Mouse (Mus musculus) splenic B cell, adult 2 months (primary cell): ENCODE measurements around the gene Miga1.

Experiments used
- DNase-seq: peaks from one replicate; pipeline ENCODE4 v3.0.0-alpha.2; 2011; ENCODE audit warnings: low read depth, low spot score
- H3K27me3 ChIP-seq: 2 replicates; pipeline ENCODE4 v1.6.1; 2012; ENCODE audit warnings: mild to moderate bottlenecking, low read length, moderate library complexity, mixed read lengths; ENCODE audit not compliant: control insufficient read depth, poor library complexity, insufficient read depth, severe bottlenecking
- H3K36me3 ChIP-seq: 2 replicates; pipeline ENCODE4 v1.6.1; 2012; ENCODE audit warnings: mild to moderate bottlenecking, low read length, moderate library complexity, mixed read lengths; ENCODE audit not compliant: control insufficient read depth, poor library complexity, insufficient read depth, severe bottlenecking

Gene Miga1

GRCm38 (mm10) chr3:152284306-152284705, 55.9 kb downstream of the Miga1 start:
- H3K36me3 ChIP-seq = peaks cover 10% of the 10 kb centered on the region; the same call in 1 of the 2 replicates
- no peak for DNase-seq
- H3K27me3 ChIP-seq = no peaks in the 10 kb centered on the region

DNA sequence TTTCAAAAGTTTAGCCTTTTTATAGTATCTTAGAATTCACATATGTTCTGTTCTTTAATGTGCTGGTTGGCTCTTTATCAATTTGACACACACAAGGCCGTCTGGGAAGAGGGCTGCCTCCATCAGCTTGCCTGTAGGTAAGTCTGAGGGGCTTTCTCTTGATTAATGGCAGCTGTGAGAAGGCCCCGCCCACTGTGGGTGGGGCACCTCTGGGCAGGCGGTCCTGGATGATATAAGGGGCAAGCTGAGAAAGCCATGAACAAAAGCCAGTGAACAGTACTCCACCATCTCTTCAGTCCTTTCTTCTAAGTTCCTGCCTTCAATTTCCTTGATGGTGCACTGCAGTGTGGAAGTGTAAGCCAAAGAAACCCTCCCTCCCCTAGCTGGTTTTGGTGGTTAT, 58.1 kb downstream of the Miga1 start:
- no peak for DNase-seq
- peaks cover 7% of the 10 kb centered on the region; the same call in 1 of the 2 replicates for H3K36me3 ChIP-seq
- no peaks in the 10 kb centered on the region for H3K27me3 ChIP-seq

DNA sequence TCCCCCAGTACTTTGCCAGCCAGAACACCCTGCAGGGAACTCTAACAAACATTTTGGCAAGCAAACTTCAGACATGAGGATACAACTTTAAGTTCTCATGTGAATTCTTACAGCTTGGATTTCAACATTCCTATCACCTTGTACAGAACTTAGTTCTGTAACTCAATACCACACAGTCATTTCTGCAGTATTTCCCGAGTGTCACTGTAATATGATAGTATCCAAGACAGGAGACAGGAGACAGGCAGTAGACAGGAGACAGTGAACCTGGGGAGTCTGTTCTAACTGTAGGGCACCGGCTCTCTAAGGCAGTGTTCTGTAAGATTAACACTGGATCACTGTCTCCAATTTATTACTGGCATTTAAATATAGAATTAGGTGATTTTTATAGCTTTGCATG, 61.8 kb downstream of the Miga1 start:
- no peak for DNase-seq
- no peaks in the 10 kb centered on the region for H3K27me3 ChIP-seq
- peaks cover 4% of the 10 kb centered on the region; the same call in 1 of the 2 replicates for H3K36me3 ChIP-seq

DNA sequence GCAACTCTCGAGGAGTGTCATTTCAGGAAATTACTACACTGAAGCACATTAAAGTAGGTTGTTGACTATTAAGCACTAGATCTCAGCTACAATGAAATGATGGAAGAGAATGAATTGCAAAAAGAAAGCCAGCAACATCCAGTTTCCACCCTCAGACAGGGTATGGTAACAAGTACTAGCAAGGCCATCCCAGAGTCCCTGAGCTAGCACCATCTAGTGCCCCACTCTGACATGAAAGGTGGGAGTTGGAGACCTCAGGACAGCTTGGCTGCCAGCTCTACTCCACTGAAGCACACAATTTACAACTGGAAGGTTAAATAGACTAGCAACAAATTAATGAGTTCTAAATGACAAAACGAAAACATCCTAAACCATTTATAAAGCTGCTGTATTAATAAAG, 62.3 kb downstream of the Miga1 start:
- peaks cover 3% of the 10 kb centered on the region; the same call in 1 of the 2 replicates for H3K36me3 ChIP-seq

DNA sequence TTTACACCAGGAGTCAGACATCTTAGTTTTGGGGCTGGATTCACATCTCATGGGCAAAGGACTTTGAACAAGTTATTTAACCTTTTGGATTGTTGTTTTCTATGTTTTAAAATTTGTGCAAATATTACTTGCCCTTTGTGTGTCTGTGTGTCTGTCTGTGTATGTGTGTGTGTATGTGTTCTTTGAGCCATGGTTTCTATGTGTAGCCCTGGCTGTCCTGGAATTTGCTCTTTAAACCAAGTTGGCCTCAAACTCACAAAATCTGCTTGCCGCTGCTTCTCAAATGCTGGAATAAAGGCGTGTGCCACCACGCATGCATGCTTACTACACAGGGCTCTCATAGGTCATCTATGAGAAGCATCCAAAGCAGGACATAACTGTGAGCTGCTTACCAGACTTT, 63.3 kb downstream of the Miga1 start:
- no peaks in the 10 kb centered on the region for H3K36me3 ChIP-seq
- DNase-seq = no peak
- H3K27me3 ChIP-seq = no peaks in the 10 kb centered on the region

More for the DNA sequence above, 62.3 kb downstream of the Miga1 start:
- no peaks in the 10 kb centered on the region for H3K27me3 ChIP-seq
- no peak for DNase-seq

DNA sequence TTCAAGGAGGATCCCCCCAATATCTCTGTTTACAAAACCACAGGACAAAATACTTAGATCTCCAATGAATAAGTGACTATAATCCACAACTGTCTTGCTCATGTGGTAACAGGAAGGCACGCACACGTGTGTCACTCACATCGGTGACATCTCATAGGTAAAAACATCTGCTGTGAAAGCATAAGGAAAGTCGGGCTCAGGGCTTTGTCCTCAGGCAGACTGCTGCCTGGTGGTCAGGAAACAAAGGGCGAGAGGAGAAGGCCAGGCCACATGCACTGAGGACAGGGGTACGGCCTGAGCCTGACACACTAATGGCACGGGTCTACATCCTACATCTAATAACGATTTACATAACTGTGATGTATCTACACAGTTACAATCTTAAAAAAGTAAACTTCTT, 65.2 kb downstream of the Miga1 start:
- H3K27me3 ChIP-seq = no peaks in the 10 kb centered on the region
- DNase-seq = no peak
- H3K36me3 ChIP-seq = no peaks in the 10 kb centered on the region

GRCm38 (mm10) chr3:152272974-152273685, 67.1 kb downstream of the Miga1 start:
- Histone ChIP-seq H3K36me3 (no peaks in the 10 kb centered on the region), H3K27me3 (no peaks in the 10 kb centered on the region)
- DNase-seq = no peak

DNA sequence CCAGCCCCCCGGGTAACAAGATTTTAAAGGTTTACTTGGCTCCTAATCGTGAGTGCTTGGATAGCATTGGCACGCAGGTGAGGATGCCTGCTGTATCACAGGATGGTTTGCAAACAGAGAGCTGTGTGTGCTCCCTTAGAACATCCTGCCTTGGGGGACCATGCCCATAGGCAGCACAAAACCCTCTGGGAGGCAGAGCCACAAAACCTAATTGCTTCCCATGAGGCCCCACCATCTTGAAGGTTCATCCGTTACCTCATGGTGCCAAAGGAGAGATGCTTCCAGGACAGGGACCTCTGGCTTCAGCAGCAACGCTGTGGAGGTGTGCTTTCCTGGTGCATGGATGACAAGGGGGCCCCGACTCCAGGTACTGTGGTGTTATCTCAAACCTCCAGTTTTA, 68.3 kb downstream of the Miga1 start:
- H3K36me3 ChIP-seq = no peaks in the 10 kb centered on the region
- no peaks in the 10 kb centered on the region for H3K27me3 ChIP-seq
- no peak for DNase-seq

DNA sequence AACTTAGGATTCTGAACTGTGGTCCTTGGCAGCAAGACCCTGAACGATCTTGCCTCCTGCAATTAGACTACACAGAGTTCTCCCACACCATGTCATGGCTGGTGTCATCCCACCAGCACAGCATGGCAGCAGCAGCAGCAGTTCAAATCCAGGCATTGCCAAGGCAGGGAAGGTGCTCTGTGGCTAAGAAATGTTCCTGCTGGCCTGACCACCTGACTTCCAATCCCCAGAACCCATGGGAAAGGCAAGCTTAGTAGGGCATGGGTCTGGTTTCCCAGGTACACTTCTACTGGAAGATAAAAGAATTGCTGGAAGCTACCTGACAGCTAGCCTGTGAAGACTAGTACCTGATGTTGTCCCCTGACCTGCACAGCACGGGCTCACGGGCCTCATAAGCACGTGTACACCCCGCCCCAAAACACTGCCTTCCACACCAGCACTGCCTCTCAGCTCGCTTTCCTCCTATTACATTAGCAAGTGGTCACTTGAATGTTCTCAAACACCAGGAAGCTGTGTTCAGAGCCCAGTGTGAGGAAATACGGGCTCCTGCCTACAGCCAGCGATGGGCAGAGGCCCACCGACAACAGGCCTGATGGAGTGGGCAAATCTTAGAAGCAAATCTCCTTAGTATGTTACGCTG, 69.0 kb downstream of the Miga1 start:
- DNase-seq = no peak
- H3K27me3 ChIP-seq = no peaks in the 10 kb centered on the region
- H3K36me3 ChIP-seq = no peaks in the 10 kb centered on the region

DNA sequence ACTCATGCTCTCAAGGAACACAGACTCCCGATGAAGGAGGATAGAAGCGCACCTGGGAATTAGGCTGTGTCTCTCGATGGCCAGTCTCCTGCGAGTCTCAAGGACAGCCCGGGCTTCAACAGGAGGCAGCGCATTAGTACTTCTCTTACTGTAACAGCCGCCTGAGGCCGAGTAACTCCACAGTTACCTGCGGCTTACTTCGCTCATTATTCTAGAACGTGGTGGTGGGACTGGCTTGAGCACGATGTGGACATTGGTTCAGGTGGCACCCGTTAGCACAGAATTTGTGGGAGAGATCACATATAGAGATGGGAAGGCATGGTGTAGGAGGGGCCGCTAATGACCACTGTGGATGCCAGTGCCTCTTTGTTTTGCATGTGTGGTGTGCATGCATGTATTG, 72.1 kb downstream of the Miga1 start:
- DNase-seq = no peak
- H3K27me3 ChIP-seq = no peaks in the 10 kb centered on the region
- H3K36me3 ChIP-seq = no peaks in the 10 kb centered on the region

DNA sequence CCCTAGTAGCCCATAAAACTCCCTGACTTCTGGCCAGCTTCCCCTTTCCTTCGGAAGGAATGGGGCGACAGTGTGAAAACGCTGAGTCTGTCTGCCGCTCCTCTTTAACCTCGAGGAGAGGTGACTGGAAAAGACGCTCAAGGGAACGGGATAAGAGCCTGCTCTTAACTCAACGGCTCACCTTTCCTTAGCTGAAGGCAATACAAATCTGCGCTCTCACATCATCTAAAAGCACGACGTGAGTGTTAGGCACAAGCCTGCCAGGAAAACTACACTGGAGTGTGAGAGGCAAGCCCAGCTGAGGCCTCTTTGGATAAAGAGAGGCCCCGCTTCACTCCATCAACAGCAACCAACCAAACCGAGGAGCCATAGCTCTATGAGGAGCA, 74.2 kb downstream of the Miga1 start, which contains the start of gene Nexn:
Gene Nexn, minus strand, starts transcription at position 315 of the 386 bp plus-strand sequence.
- Histone ChIP-seq H3K27me3 (no peaks in the 10 kb centered on the region), H3K36me3 (no peaks in the 10 kb centered on the region)
- no peak for DNase-seq

DNA sequence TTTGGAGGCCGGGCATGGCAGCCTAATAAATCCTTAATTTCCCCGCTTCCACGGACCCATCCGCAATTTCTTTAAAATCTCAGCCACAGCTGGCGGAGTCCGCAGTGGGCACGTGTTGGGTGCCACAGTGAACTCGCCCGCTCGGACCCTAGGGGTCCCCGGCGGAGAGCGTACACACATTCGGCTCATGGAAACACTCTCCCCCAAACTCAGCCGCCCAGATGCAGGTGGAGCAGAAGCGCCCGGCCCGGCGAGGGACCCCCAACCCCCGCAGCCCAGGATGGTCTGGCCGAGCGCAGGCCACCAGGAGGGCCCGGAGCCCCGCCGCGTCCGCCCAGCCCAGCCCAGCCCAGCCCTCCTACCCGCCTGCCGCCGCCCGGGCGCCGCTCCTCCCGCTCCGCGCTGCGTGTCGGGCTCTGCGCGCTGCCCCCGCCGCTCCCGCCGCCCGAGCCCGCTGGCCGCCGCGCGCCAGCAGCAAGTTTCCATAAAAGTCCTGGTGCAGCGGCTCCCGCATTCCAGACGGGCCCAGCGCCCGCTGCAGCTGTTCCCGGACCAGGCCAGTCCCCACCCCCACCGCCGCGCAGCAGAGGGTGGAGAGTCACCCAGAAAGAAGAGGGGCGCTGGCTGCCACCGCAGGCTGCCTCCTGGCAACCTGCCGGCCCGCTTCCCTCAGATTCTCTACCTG, 74.7 kb downstream of the Miga1 start:
- DNase-seq = no peak
- H3K36me3 ChIP-seq = no peaks in the 10 kb centered on the region
- no peaks in the 10 kb centered on the region for H3K27me3 ChIP-seq

DNA sequence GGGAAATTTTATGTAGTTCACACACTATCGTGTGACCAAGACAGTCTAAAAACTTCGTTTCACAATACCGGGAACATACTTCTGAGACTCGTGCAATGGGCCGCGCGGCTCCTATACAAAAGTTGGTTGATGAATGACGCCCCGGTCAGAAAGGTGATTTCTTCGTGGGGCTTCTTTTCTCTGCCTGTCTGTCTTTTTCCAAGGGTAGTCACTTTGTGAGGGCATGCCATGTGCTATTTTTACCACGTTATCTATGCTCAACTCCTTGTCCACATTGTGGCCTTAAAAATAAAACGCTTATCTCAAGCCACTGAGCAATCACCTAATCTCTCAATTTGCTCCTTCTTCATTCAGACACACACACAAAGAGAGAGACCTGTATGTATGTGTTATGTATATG, 75.4 kb downstream of the Miga1 start:
- no peaks in the 10 kb centered on the region for H3K36me3 ChIP-seq
- no peak for DNase-seq
- H3K27me3 ChIP-seq = no peaks in the 10 kb centered on the region

GRCm38 (mm10) chr3:152264374-152264773, 75.8 kb downstream of the Miga1 start:
- H3K36me3 ChIP-seq = no peaks in the 10 kb centered on the region
- no peaks in the 10 kb centered on the region for H3K27me3 ChIP-seq
- DNase-seq = no peak

DNA sequence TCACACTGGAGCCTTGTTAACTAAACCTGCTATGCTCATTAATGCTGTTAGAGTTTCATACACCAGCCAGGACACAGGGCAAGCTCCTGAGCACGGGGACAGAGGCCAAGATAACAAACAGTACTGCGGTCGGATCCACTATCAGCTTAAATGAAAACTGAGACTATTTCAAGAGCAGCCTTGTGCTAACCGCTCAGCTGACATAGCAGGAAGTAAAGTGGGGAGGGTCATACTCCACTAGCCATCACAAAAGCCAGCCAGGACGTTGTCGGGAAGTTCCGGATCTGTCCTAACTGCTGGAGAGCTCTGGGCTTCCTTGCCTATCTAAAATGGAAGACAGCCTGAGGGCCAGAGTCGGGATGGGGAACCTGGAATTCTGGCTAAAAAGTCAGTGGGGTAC, 78.3 kb downstream of the Miga1 start:
- no peaks in the 10 kb centered on the region for H3K27me3 ChIP-seq
- no peak for DNase-seq
- no peaks in the 10 kb centered on the region for H3K36me3 ChIP-seq
